ENCODE assay signal across 20 mouse cellular contexts in the genomic region with DNA sequence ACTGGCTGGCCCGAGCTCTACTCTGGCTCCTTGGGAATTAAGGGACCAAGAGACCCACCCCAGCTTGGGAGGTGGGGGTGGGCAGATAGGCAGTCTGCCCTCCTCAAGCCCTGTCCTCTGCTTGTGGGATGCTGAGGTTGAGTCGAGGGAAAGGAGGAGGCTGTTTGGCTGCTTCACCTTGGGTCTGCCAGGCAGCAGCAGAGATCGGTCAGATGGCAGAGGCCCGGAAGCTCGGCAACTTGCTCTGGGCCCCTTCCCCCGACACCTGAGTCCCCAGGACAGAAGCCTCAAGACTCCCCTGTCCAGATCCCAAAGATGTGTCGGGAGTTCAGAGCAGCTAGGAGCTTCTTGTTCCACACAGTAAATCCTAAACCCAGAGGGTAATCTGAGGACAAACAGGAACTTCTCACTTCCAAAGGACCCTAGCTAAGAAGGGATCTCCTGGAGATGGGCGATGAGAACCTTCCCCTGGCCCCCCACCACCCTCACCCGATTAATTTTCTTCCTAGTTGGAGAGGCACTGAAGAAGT. TPM values are rescaled to one million over a fixed set of nuclear protein-coding genes. Genes with fewer than 3 reads are reported as not detected.
A peak's percentile ranks its signal among the peaks of the same experiment; 100 is the strongest.
DNase-seq lines count a peak whose midpoint lies in the region; ATAC-seq lines count a peak whose summit lies in the region.
"Had no signal": no experiment of that assay in that cellular context is flagged by ENCODE, and none has a peak within 500 bp of the region (broad histone marks: within the 10 kb centered on the region; RNA-seq: fewer than 3 reads in every experiment).

No protein-coding gene starts in this region.

- ATAC-seq in forebrain, embryonic 11.5 days (replicated peaks; ENCODE audit: low FRiP score), result no peak
- no peak for ATAC-seq in hindbrain, embryonic 13.5 days (ENCODE audit: low FRiP score)
- no peak for ATAC-seq in midbrain, embryonic 14.5 days (ENCODE audit: low FRiP score, low TSS enrichment)
- ATAC-seq: Patski had no signal

- peak overlapping the region; percentile 52 for H3K4me3 ChIP-seq in forebrain, embryonic 11.5 days (ENCODE audit: low read depth, low read length)
- H3K4me3 ChIP-seq in hindbrain, embryonic 13.5 days, result peak overlapping the region; percentile 67
- H3K4me3 ChIP-seq in midbrain, embryonic 14.5 days (replicated peaks; ENCODE audit: low read depth, low read length), result peak overlapping the region; percentile 44
- H3K4me3 ChIP-seq: heart, adult 2 months; liver, embryonic 15.5 days had no signal

- 0 out of 2 replicates have a peak overlapping the region, but pooled peaks have one; percentile 72 for H3K27ac ChIP-seq in forebrain, embryonic 11.5 days (ENCODE audit: low read depth, low read length)
- peak overlapping the region; percentile 97 for H3K27ac ChIP-seq in hindbrain, embryonic 13.5 days
- H3K27ac ChIP-seq in midbrain, embryonic 14.5 days (replicated peaks; ENCODE audit: low read depth, low read length), result peak overlapping the region; percentile 97
- H3K27ac ChIP-seq: heart, adult 2 months; limb, embryonic 12.5 days; liver, embryonic 15.5 days had no signal

- H3K27me3 ChIP-seq in forebrain, embryonic 11.5 days (ENCODE audit: control insufficient read depth, insufficient read depth, low read length), result peaks cover 83% of the 10 kb centered on the region
- H3K27me3 ChIP-seq in hindbrain, embryonic 13.5 days, result peaks cover 91% of the 10 kb centered on the region
- peaks cover 71% of the 10 kb centered on the region for H3K27me3 ChIP-seq in midbrain, embryonic 14.5 days (ENCODE audit: control insufficient read depth, insufficient read depth, low read length)

- WGBS in forebrain, embryonic 11.5 days, result under 1% methylated on average over 9 of the region's 9 CpGs
- 1% methylated on average over 9 of the region's 9 CpGs for WGBS in hindbrain, embryonic 13.5 days
- under 1% methylated on average over 9 of the region's 9 CpGs for WGBS in midbrain, embryonic 14.5 days

- H3K4me1 ChIP-seq in forebrain, embryonic 11.5 days (replicated peaks; ENCODE audit: control insufficient read depth, insufficient read depth, low read length), result peaks cover 19% of the 10 kb centered on the region
- peaks cover 19% of the 10 kb centered on the region for H3K4me1 ChIP-seq in hindbrain, embryonic 13.5 days (replicated peaks)
- no peaks in the 10 kb centered on the region for H3K4me1 ChIP-seq in midbrain, embryonic 14.5 days (ENCODE audit: control insufficient read depth, insufficient read depth, low read length)

- H3K36me3 ChIP-seq in forebrain, embryonic 11.5 days (ENCODE audit: control insufficient read depth, insufficient read depth, low read length), result no peaks in the 10 kb centered on the region
- peaks cover 9% of the 10 kb centered on the region; the same call in 1 of the 2 replicates for H3K36me3 ChIP-seq in hindbrain, embryonic 13.5 days
- H3K36me3 ChIP-seq in midbrain, embryonic 14.5 days (ENCODE audit: control insufficient read depth, insufficient read depth, low read length), result peaks cover 17% of the 10 kb centered on the region
- H3K36me3 ChIP-seq: limb, embryonic 12.5 days; liver, embryonic 15.5 days had no signal

- peak overlapping the region; percentile 77 for H3K4me2 ChIP-seq in forebrain, embryonic 11.5 days (ENCODE audit: low read depth, low read length, severe bottlenecking)
- peak overlapping the region; percentile 74 for H3K4me2 ChIP-seq in hindbrain, embryonic 13.5 days
- H3K4me2 ChIP-seq in midbrain, embryonic 14.5 days (ENCODE audit: low read length), result peak overlapping the region; percentile 72
- H3K4me2 ChIP-seq: limb, embryonic 12.5 days; liver, embryonic 15.5 days had no signal

- H3K9ac ChIP-seq in forebrain, embryonic 11.5 days (ENCODE audit: low read length), result peak overlapping the region; percentile 76
- H3K9ac ChIP-seq in hindbrain, embryonic 13.5 days, result peak overlapping the region; percentile 96
- H3K9ac ChIP-seq in midbrain, embryonic 14.5 days (replicated peaks; ENCODE audit: low read length), result peak overlapping the region; percentile 92
- H3K9ac ChIP-seq: limb, embryonic 12.5 days; liver, embryonic 15.5 days had no signal

- DNase-seq in ZHBTc4 (ENCODE audit: low read depth, low spot score), result peak; percentile 35
- peak; percentile 67 for DNase-seq in forebrain, embryonic 11.5 days (ENCODE audit: low spot score)
- DNase-seq in midbrain, embryonic 14.5 days, result no peak
- no peak for DNase-seq in gastrocnemius, adult 8-10 months (ENCODE audit: low spot score in 2 of 2)
- DNase-seq in frontal cortex, postnatal 10 days (ENCODE audit: low spot score in 2 of 2), result no peak
- DNase-seq in cerebellum, adult 8-10 months, result no peak
- no peak for DNase-seq in right cerebral cortex, postnatal 14 days
- DNase-seq: cerebellum, adult 9-11 months; heart, adult 2 months; kidney, postnatal 10 days; layer of hippocampus, postnatal 36 days; lung, postnatal 36 days had no signal

- no peaks in the 10 kb centered on the region for H3K9me3 ChIP-seq in forebrain, embryonic 11.5 days (ENCODE audit: control insufficient read depth, low read length)
- no peaks in the 10 kb centered on the region for H3K9me3 ChIP-seq in hindbrain, embryonic 13.5 days
- no peaks in the 10 kb centered on the region for H3K9me3 ChIP-seq in midbrain, embryonic 14.5 days (ENCODE audit: control insufficient read depth, low read length)
- H3K9me3 ChIP-seq: limb, embryonic 12.5 days; liver, embryonic 15.5 days had no signal

RNA-seq across cellular contexts. Expression of gene Lhx5, which starts 1.1 kb away (rescaled TPM):
- polyA plus RNA-seq in forebrain, embryonic 11.5 days (2014; fragmentation: Nextera tagmentation; extraction: Ambion mirVana), result 22.7 and 25.2 TPM in 2 replicates
- polyA plus RNA-seq in hindbrain, embryonic 13.5 days (2015; fragmentation: Nextera tagmentation; extraction: Ambion mirVana), result 48.9 and 50.7 TPM in 2 replicates
- polyA plus RNA-seq in midbrain, embryonic 14.5 days (2014; fragmentation: Nextera tagmentation; extraction: Ambion mirVana), result 34.1 and 44.9 TPM in 2 replicates
- not detected for total RNA-seq in gastrocnemius, adult 8-10 months (2022)
- total RNA-seq: adrenal gland, adult 18-20 months; heart, adult 2 months had no signal
- polyA plus RNA-seq: embryonic facial prominence, embryonic 14.5 days; heart, adult 2 months; heart, postnatal 0 days; intestine, embryonic 14.5 days; limb, embryonic 12.5 days; liver, embryonic 15.5 days had no signal

RNA-seq across cellular contexts. Expression of gene Sdsl, which starts 40.1 kb away (rescaled TPM):
- polyA plus RNA-seq in forebrain, embryonic 11.5 days (2014; fragmentation: Nextera tagmentation; extraction: Ambion mirVana), result 4.5 and 6.0 TPM in 2 replicates
- 6.4 and 6.7 TPM in 2 replicates for polyA plus RNA-seq in hindbrain, embryonic 13.5 days (2015; fragmentation: Nextera tagmentation; extraction: Ambion mirVana)
- 6.0 TPM in 2 replicates for polyA plus RNA-seq in midbrain, embryonic 14.5 days (2014; fragmentation: Nextera tagmentation; extraction: Ambion mirVana)
- total RNA-seq in gastrocnemius, adult 8-10 months (2022), result under 1 TPM; 0.32 to 0.73 (median 0.66) TPM

RNA-seq across cellular contexts. Expression of gene Sds, which starts 43.8 kb away (rescaled TPM):
- not detected in 2 replicates for polyA plus RNA-seq in forebrain, embryonic 11.5 days (2014; fragmentation: Nextera tagmentation; extraction: Ambion mirVana)
- not detected in 2 replicates for polyA plus RNA-seq in hindbrain, embryonic 13.5 days (2015; fragmentation: Nextera tagmentation; extraction: Ambion mirVana)
- polyA plus RNA-seq in midbrain, embryonic 14.5 days (2014; fragmentation: Nextera tagmentation; extraction: Ambion mirVana), result 0.55 TPM in 1 of 2 replicates, not detected in the other
- under 1 TPM; 0.45 to 0.99 (median 0.60) TPM for total RNA-seq in gastrocnemius, adult 8-10 months (2022)
- total RNA-seq: adrenal gland, adult 18-20 months; layer of hippocampus, postnatal 36 days had no signal
- polyA plus RNA-seq: embryonic facial prominence, embryonic 14.5 days; heart, postnatal 0 days; intestine, embryonic 14.5 days; limb, embryonic 12.5 days had no signal

Comparison
In these comparisons a context has a peak if more than half of its experiments do, and no peak if none do; other contexts are left out.
1. DNase-seq: peak in ZHBTc4 (single experiment) and forebrain, embryonic 11.5 days (single experiment); none in midbrain, embryonic 14.5 days (single experiment), gastrocnemius, adult 8-10 months (0 of 2), frontal cortex, postnatal 10 days (0 of 2), cerebellum, adult 8-10 months (single experiment) and right cerebral cortex, postnatal 14 days (single experiment).
2. Peak in every context shown above with its lines, with median percentiles within 50 percentile points of each other: H3K27ac ChIP-seq, H3K4me2 ChIP-seq, H3K4me3 ChIP-seq and H3K9ac ChIP-seq.